Mouse (Mus musculus) stomach, embryonic 16.5 days (tissue): Measurements from ENCODE around the gene Mboat2. TPM values are rescaled to one million over a fixed set of nuclear protein-coding genes. Genes with fewer than 3 reads are reported as not detected.

ENCODE experiments used
- ATAC-seq: fragments of 200-750 bp; cut with Nextera tagmentation; 2 replicates; pipeline ENCODE4 v1.8.0; 2017; ENCODE audit warnings: moderate number of reproducible peaks, moderate TSS enrichment; ENCODE audit not compliant: insufficient read depth, low FRiP score
- H3K27ac ChIP-seq: fragments of 300-500 bp; sonication (generic); 2 replicates; pipeline ENCODE4 v1.5.1; 2014; ENCODE audit warnings: low read length
- H3K27me3 ChIP-seq: fragments of 300-500 bp; sonication (generic); 2 replicates; pipeline ENCODE4 v1.6.1; 2014; ENCODE audit warnings: low read length, control low read depth, mixed read lengths; ENCODE audit not compliant: control insufficient read depth, insufficient read depth
- H3K36me3 ChIP-seq: fragments of 300-500 bp; sonication (generic); 2 replicates; pipeline ENCODE4 v1.6.1; 2014; ENCODE audit warnings: low read length; ENCODE audit not compliant: control insufficient read depth, insufficient read depth
- H3K4me1 ChIP-seq: fragments of 300-500 bp; sonication (generic); 2 replicates; pipeline ENCODE4 v1.6.1; 2014; ENCODE audit warnings: low read length, control low read depth, mixed read lengths; ENCODE audit not compliant: control insufficient read depth, insufficient read depth
- H3K4me2 ChIP-seq: fragments of 300-500 bp; sonication (generic); 2 replicates; pipeline ENCODE4 v1.6.1; 2014; ENCODE audit warnings: low read depth, low read length, mixed read lengths
- H3K4me3 ChIP-seq: fragments of 300-500 bp; sonication (generic); replicated peaks from 2 replicates; pipeline ENCODE4 v1.5.1; 2014; ENCODE audit warnings: mild to moderate bottlenecking, low read length
- H3K9ac ChIP-seq: fragments of 300-500 bp; sonication (generic); 2 replicates; pipeline ENCODE4 v1.6.1; 2014; ENCODE audit warnings: low read length
- H3K9me3 ChIP-seq: fragments of 300-500 bp; sonication (generic); replicated peaks from 2 replicates; pipeline ENCODE4 v1.6.1; 2016; ENCODE audit warnings: low read length, control low read depth; ENCODE audit not compliant: control insufficient read depth
- WGBS: fragments of 180-500 bp; shearing (Covaris S2); extraction: QIAGEN DNeasy Blood & Tissue Kit; methylation state at CpG from one replicate; pipeline ENCODE4 v1.1.7; 2014; 5-methylcytosine and 5-hydroxymethylcytosine counted together
- polyA plus RNA-seq: library from polyadenylated mRNA; unstranded; fragments of >200 nt; fragmentation: Nextera tagmentation; extraction: Ambion mirVana; gene quantifications from 2 replicates; pipeline ENCODE4 v1.2.1, GENCODE M21; 2015

Mboat2 gene
- polyA plus RNA-seq, 1 experiment from 2014 or later: 47.3 TPM

DNA sequence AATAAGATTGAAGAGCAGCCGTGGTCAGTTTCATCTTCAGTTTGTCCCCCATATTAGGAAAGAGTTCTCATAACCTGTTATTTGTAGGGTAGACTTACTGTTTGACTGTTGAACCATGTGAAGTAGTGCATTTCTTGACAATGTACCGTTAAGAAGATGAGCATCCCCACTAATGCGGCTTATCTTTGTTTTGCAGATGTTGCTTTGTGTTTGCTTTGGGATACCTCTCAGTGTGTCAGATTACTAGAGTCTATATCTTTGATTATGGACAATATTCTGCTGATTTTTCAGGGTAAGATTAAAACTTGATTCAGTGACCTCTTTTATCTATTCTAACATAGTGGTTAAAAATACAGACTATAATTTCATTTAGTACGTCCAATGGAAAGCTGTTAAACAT, 93.3 kb downstream of the Mboat2 start:
- Histone ChIP-seq H3K4me3 (no peak overlapping the region), H3K27me3 (no peaks in the 10 kb centered on the region), H3K4me2 (no peak overlapping the region), H3K27ac (no peak overlapping the region), H3K4me1 (0 out of 2 replicates have a peak, but pooled peaks cover 6% of the 10 kb centered on the region), H3K9ac (no peak overlapping the region), H3K9me3 (no peaks in the 10 kb centered on the region), H3K36me3 (no peaks in the 10 kb centered on the region)
- ATAC-seq: no peak
- WGBS: 72% methylated on average over 4 of the region's 4 CpGs

DNA sequence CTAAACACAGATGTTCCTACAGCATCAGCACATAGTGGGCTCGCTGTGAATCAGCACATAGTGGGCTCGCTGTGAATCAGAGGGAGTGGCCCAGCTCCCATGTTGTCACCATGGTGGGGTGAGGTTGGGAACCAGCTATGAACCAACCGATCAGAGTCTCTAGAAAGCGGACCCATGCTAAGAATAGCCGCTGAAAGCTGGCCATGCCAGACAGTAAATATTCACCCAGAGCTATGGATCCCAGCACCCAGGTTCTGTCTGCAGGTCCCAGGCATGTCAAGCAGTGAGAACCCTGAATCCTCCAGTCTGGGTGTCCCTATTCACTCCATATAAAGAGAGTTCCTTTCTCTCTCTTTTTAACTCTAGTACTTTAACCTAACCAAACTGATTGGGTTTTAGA, 94.6 kb downstream of the Mboat2 start:
- Histone ChIP-seq H3K27ac (no peak overlapping the region), H3K4me1 (0 out of 2 replicates have a peak, but pooled peaks cover 6% of the 10 kb centered on the region), H3K36me3 (no peaks in the 10 kb centered on the region), H3K4me2 (no peak overlapping the region), H3K9me3 (no peaks in the 10 kb centered on the region), H3K27me3 (no peaks in the 10 kb centered on the region), H3K9ac (no peak overlapping the region), H3K4me3 (no peak overlapping the region)
- WGBS: 84% methylated on average over 5 of the region's 5 CpGs
- ATAC-seq: no peak

DNA sequence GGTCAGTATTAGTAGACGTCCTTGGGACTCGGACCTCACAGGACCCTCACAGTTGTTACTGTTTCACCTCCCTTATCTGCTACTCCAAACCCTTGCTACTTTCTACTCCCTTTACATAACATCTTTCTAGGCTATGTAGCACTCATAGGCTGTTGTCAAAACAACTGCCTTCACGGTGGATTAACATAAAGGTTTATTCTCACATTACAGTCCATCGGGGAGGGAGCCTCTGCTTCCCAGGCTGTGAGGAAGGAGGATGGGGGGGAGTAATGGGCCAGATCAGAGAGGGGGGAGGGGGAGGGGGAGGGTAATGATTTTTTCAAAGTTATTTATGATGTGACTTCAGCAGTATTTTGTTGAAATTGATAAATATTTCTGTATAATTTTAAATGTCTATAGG, 95.0 kb downstream of the Mboat2 start:
- Histone ChIP-seq H3K4me2 (no peak overlapping the region), H3K4me3 (no peak overlapping the region), H3K27ac (no peak overlapping the region), H3K36me3 (no peaks in the 10 kb centered on the region), H3K9me3 (no peaks in the 10 kb centered on the region), H3K4me1 (0 out of 2 replicates have a peak, but pooled peaks cover 6% of the 10 kb centered on the region), H3K27me3 (no peaks in the 10 kb centered on the region), H3K9ac (no peak overlapping the region)
- ATAC-seq: no peak
- 47% methylated on average over 4 of the region's 4 CpGs for WGBS

DNA sequence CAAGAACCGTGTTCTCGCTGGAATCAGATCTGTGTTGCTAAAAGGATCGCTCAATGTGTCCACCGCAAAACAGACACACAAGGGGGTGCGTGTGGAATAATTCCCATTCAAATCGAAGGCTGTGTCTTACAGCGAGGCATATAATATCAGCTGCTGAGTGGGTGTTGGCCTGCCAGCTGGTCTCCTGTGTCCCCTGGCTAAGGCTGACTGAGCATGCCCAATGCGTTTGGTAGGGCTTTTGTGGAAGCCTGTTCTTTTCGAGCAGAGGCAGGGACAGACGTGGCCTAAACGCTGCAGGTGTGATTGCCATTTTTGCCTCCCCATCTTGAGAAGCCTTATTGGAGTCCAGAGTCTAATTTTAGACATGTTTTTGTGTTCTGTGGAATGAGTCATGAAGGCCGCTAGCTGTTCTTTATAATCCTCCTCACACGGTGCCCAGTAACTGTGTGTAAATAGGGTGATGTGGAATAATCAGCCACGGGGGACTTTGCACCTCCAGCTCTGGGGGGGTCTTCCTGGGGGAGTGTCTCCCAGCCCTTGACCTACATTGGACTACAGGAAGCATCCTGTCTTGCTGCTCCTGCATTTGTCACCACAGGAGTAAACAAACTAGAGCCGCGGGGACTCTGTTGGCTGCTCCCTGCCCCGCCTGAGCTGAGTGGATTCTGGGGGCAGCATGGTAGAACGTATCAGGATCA, 97.5 kb downstream of the Mboat2 start:
- Histone ChIP-seq H3K4me1 (peaks cover 10% of the 10 kb centered on the region; the same call in 1 of the 2 replicates), H3K4me3 (no peak overlapping the region), H3K27ac (no peak overlapping the region), H3K4me2 (no peak overlapping the region), H3K9ac (no peak overlapping the region), H3K9me3 (no peaks in the 10 kb centered on the region), H3K27me3 (no peaks in the 10 kb centered on the region), H3K36me3 (no peaks in the 10 kb centered on the region)
- 66% methylated on average over 18 of the region's 18 CpGs for WGBS
- peak; percentile 26; the same call in 1 of the 2 replicates for ATAC-seq

DNA sequence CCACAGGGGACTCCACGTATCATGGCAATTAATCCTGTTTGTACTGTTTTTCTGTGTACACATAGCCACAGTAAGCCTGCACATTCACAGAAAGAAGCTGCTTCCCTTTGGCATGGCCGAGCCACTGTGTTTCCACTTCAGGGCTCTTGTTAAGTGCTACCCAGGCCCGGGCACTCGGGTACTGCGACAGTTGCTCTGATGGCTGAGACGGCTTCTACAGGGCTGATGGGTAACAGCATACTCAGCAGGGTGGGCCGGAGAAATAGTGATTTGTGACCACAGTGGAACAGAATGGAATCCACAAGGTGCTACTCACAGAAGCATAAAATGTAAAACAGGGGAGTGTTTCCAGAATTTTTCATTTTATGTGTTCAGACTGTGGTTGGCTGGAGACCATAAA, 98.4 kb downstream of the Mboat2 start:
- no peak overlapping the region for H3K27ac ChIP-seq
- no peaks in the 10 kb centered on the region for H3K36me3 ChIP-seq
- ATAC-seq: no peak

DNA sequence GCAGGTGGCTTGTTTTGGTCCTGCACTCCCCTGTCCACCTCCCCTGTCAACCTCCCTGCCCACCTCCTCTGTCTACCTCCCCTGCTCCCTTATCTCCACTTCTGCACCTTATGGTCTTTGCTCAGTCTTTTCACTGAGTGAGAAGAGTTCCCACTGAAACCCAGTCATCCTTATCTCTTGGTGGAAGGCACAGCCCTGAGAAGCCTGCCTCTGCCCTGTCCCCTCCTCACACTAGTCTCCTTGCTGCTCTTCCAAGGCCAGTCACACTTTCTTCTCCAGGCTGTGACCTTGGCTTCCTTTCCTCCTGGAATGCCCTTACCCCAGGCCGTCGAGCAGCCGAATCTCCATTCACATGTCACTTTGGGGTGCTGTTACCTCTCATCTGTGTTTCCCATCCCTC, 100.1 kb downstream of the Mboat2 start:
- no peak overlapping the region for H3K4me3 ChIP-seq
- no peak overlapping the region for H3K4me2 ChIP-seq
- H3K9ac ChIP-seq: no peak overlapping the region
- no peak; the same call in 1 of the 2 replicates for ATAC-seq
- 50% methylated on average over 3 of the region's 3 CpGs for WGBS
- no peaks in the 10 kb centered on the region for H3K9me3 ChIP-seq
- H3K27me3 ChIP-seq: no peaks in the 10 kb centered on the region
- no peak overlapping the region for H3K27ac ChIP-seq
- no peaks in the 10 kb centered on the region for H3K36me3 ChIP-seq
- H3K4me1 ChIP-seq: peaks cover 10% of the 10 kb centered on the region; the same call in 1 of the 2 replicates

More for the DNA sequence above, 98.4 kb downstream of the Mboat2 start:
- WGBS: 81% methylated on average over 7 of the region's 7 CpGs
- H3K9me3 ChIP-seq: no peaks in the 10 kb centered on the region
- H3K4me2 ChIP-seq: no peak overlapping the region
- no peak overlapping the region for H3K9ac ChIP-seq
- H3K4me1 ChIP-seq: peaks cover 10% of the 10 kb centered on the region; the same call in 1 of the 2 replicates
- H3K4me3 ChIP-seq: no peak overlapping the region
- H3K27me3 ChIP-seq: no peaks in the 10 kb centered on the region

DNA sequence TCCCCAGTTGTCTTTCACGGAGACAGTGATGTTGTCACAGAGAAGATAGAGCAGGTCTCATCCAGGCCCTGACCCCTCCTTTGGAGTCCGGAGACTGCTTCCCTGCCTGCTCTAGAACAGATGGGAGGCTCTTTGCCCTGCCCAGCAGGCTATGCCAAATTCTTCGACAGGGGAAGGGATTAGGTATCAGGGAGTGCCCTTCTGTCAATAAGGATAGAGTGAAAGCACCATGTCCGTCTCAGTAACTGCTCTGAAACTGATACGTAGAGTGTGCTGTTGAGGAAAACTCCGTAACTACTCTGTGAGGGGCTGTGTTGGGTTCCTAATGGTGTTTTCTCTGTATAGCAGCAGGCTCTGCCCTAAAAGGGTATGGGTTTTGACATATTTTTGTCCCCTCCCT, 101.4 kb downstream of the Mboat2 start:
- no peaks in the 10 kb centered on the region for H3K36me3 ChIP-seq
- H3K4me3 ChIP-seq: no peak overlapping the region
- no peaks in the 10 kb centered on the region for H3K9me3 ChIP-seq
- H3K27me3 ChIP-seq: no peaks in the 10 kb centered on the region
- no peak for ATAC-seq
- H3K4me2 ChIP-seq: no peak overlapping the region
- WGBS: 62% methylated on average over 6 of the region's 6 CpGs
- H3K4me1 ChIP-seq: peaks cover 10% of the 10 kb centered on the region; the same call in 1 of the 2 replicates
- no peak overlapping the region for H3K27ac ChIP-seq
- H3K9ac ChIP-seq: no peak overlapping the region

DNA sequence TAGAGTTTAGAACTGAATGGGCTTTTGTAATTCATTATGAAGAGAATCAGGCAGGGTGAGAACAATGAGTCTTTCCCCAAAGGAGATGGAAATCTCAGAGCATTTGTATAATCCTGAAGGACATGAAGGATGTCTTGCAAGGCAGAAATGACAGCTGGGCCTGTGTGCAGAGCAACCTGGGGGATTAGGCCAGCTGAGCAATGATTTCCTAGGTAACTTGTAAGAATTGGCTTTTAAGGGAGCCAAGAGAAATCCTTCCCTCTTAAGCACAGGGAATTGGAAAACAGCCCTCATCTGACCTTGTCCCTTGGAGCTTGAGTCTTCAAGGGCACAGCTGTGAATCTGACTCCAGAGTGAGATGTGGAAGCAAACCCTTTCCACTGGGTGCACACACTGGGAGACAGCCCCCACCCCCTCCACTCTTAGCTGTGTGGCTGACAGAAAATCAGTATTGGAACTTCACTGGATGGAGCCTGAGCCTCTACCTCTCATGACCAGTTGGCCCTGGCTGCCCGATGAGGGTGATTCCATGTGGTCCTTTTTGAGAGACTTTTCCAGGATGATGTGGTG, 102.6 kb downstream of the Mboat2 start:
- WGBS: 94% methylated on average over 1 of the region's 1 CpGs
- Histone ChIP-seq H3K9ac (no peak overlapping the region), H3K27me3 (no peaks in the 10 kb centered on the region), H3K27ac (no peak overlapping the region), H3K4me1 (peaks cover 8% of the 10 kb centered on the region; the same call in 1 of the 2 replicates), H3K4me3 (no peak overlapping the region), H3K36me3 (no peaks in the 10 kb centered on the region), H3K4me2 (no peak overlapping the region), H3K9me3 (no peaks in the 10 kb centered on the region)
- no peak for ATAC-seq

DNA sequence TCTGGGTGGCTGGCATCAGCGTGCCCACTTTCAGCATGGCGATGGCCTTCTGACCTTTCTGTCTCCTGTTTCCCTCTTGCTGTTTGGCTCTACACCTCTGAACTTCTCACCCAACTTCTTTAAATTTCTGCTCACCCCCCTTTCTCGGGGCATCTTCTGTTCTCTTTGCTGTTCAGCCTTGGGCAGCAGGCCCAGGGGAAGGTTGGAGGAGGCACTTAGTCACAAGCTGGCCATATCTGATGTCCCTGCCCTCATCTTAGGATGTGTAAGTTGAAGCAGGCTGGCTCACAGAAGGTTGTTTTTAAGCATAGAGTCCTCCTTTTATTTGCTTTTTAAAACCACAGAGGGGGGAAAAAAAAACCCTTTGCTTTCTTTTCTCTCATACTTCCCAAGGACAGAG, 103.3 kb downstream of the Mboat2 start:
- Histone ChIP-seq H3K9ac (no peak overlapping the region), H3K27me3 (no peaks in the 10 kb centered on the region), H3K9me3 (no peaks in the 10 kb centered on the region), H3K36me3 (no peaks in the 10 kb centered on the region), H3K27ac (no peak overlapping the region), H3K4me1 (peaks cover 5% of the 10 kb centered on the region; the same call in 1 of the 2 replicates), H3K4me3 (no peak overlapping the region), H3K4me2 (no peak overlapping the region)
- ATAC-seq: no peak
- 89% methylated on average over 3 of the region's 3 CpGs for WGBS
